ENCODE assay signal across 15 mouse cellular contexts in the genomic region with DNA sequence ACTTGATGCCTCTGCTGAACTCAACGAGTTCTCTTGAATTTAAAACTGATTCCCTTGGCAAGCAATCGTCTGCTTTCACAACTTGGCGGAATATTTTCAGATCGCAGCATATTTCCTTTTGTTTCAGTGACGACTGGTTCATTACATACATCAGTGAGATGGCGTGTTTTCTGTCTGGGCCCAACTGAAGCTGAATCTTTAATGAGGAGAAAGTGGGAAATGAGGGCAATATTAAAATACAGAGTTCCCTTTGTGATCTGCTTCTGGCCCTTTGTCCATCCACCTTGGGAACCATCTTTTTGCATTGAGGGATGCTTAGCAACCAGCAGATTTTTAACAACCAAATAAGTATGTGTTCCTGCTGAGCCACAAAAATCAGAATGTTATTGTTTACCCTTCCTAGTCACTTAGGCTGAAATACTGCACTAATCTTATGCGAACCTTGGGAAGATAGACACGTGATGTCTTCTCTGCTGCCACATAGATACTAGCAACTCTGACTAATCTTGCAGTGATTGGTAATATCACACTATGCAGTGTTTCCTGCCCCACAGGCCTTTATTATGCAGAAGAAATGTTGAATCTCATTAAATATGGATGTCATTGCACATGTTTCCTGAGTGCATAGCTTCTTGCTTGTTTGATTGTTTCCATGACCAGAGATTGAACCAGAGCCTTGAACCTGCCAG.
DNase-seq lines count a peak whose midpoint lies in the region; ATAC-seq and TF ChIP-seq lines count a peak whose summit lies in the region.
"Had no signal": no experiment of that assay in that cellular context is flagged by ENCODE, and none has a peak within 500 bp of the region (broad histone marks: within the 10 kb centered on the region; RNA-seq: fewer than 3 reads in every experiment).

No protein-coding gene starts in this region.

- TF ChIP-seq EP300 in MEL (IDR thresholded peaks at IDR 0.05; ENCODE audit: low read depth in 1 of 2, low read length in 2 of 2) = no peak

- intact Hi-C loops in gastrocnemius, postnatal 14 days (cut with DNase I; ENCODE audit: low total_unique reads) = no loop called here
- intact Hi-C loops in left cerebral cortex, postnatal 36 days (cut with DNase I) = no loop called here
- intact Hi-C loops in left cerebral cortex, postnatal 14 days (cut with DNase I) = no loop called here

- peak; percentile 69 for ATAC-seq in frontal cortex, adult (ENCODE audit: low TSS enrichment)
- ATAC-seq in forebrain, embryonic 16.5 days = peak; percentile 82
- ATAC-seq in midbrain, embryonic 14.5 days (ENCODE audit: low FRiP score, low TSS enrichment) = peak; percentile 78

- peak overlapping the region; percentile 9; the same call in 1 of the 2 replicates for H3K4me2 ChIP-seq in forebrain, embryonic 16.5 days (ENCODE audit: low read length)
- H3K4me2 ChIP-seq in midbrain, embryonic 14.5 days (ENCODE audit: low read length) = no peak overlapping the region
- H3K4me2 ChIP-seq: heart, embryonic 12.5 days had no signal

- WGBS in forebrain, embryonic 16.5 days = 24% methylated on average over 8 of the region's 8 CpGs
- 47% methylated on average over 8 of the region's 8 CpGs for WGBS in midbrain, embryonic 14.5 days

- no peaks in the 10 kb centered on the region for H3K27me3 ChIP-seq in MEL (ENCODE audit: control insufficient read depth in 1 of 2, insufficient read depth in 2 of 2, low read length in 2 of 2)
- H3K27me3 ChIP-seq in forebrain, embryonic 16.5 days (replicated peaks; ENCODE audit: control insufficient read depth, insufficient read depth, low read length) = no peaks in the 10 kb centered on the region
- H3K27me3 ChIP-seq in midbrain, embryonic 14.5 days (ENCODE audit: control insufficient read depth, insufficient read depth, low read length) = no peaks in the 10 kb centered on the region
- H3K27me3 ChIP-seq: heart, embryonic 12.5 days had no signal

- no peak overlapping the region for H3K4me3 ChIP-seq in MEL (ENCODE audit: control insufficient read depth in 1 of 2, insufficient read depth in 1 of 2, low read depth in 2 of 2, low read length in 2 of 2)
- H3K4me3 ChIP-seq in forebrain, embryonic 16.5 days (replicated peaks; ENCODE audit: low read length) = no peak overlapping the region
- H3K4me3 ChIP-seq in midbrain, embryonic 14.5 days (replicated peaks; ENCODE audit: low read depth, low read length) = no peak overlapping the region
- H3K4me3 ChIP-seq: erythroblast, embryonic 14.5 days; gastrocnemius, adult 2 months; heart, embryonic 12.5 days; limb, embryonic 10.5 days had no signal

- H3K36me3 ChIP-seq in MEL (ENCODE audit: control insufficient read depth in 1 of 2, insufficient read depth in 2 of 2, low read length in 2 of 2) = no peaks in the 10 kb centered on the region
- no peaks in the 10 kb centered on the region for H3K36me3 ChIP-seq in forebrain, embryonic 16.5 days (ENCODE audit: control insufficient read depth, insufficient read depth)
- no peaks in the 10 kb centered on the region for H3K36me3 ChIP-seq in midbrain, embryonic 14.5 days (ENCODE audit: control insufficient read depth, insufficient read depth, low read length)
- H3K36me3 ChIP-seq: heart, embryonic 12.5 days; limb, embryonic 10.5 days had no signal

- H3K27ac ChIP-seq in MEL (ENCODE audit: control insufficient read depth, low read depth, low read length) = no peak overlapping the region
- H3K27ac ChIP-seq in forebrain, embryonic 16.5 days (ENCODE audit: low read length) = peak overlapping the region; percentile 65
- H3K27ac ChIP-seq in midbrain, embryonic 14.5 days (replicated peaks; ENCODE audit: low read depth, low read length) = peak overlapping the region; percentile 60; the same call in 1 of the 2 replicates
- H3K27ac ChIP-seq: gastrocnemius, adult 2 months; limb, embryonic 10.5 days; liver, embryonic 14.5 days had no signal

- no peak for DNase-seq in frontal cortex, postnatal 10 days (ENCODE audit: low spot score in 2 of 2)
- DNase-seq in MEL (ENCODE audit: low read depth, low spot score) = no peak
- peak; percentile 49 for DNase-seq in midbrain, embryonic 14.5 days
- no peak for DNase-seq in gastrocnemius, postnatal 14 days
- no peak for DNase-seq in left cerebral cortex, postnatal 36 days (ENCODE audit: low spot score in 2 of 2)
- no peak for DNase-seq in left cerebral cortex, postnatal 14 days (ENCODE audit: low spot score in 2 of 2)
- DNase-seq: gastrocnemius, adult 2 months; kidney, adult 2 months; kidney, postnatal 36 days had no signal

- H3K79me2 ChIP-seq in MEL (ENCODE audit: control insufficient read depth, insufficient read depth, low read length, poor library complexity) = no peaks in the 10 kb centered on the region

- no peak for TF ChIP-seq RAD21 in MEL (IDR thresholded peaks at IDR 0.05; ENCODE audit: low read depth, low read length)

- H3K4me1 ChIP-seq in MEL (ENCODE audit: control insufficient read depth in 1 of 2, insufficient read depth in 2 of 2, low read length in 2 of 2) = no peaks in the 10 kb centered on the region
- H3K4me1 ChIP-seq in forebrain, embryonic 16.5 days (replicated peaks; ENCODE audit: control insufficient read depth, insufficient read depth, low read length) = peaks cover 10% of the 10 kb centered on the region
- peaks cover 9% of the 10 kb centered on the region for H3K4me1 ChIP-seq in midbrain, embryonic 14.5 days (ENCODE audit: control insufficient read depth, insufficient read depth, low read length)
- H3K4me1 ChIP-seq: heart, embryonic 12.5 days; limb, embryonic 10.5 days had no signal

- TF ChIP-seq POLR2A in MEL (IDR thresholded peaks at IDR 0.05; ENCODE audit: control insufficient read depth in 1 of 2, insufficient read depth in 1 of 2, low read depth in 1 of 2, low read length in 2 of 2, poor library complexity in 1 of 2) = no peak

- no peak for TF ChIP-seq CTCF in MEL (IDR thresholded peaks at IDR 0.05 in 2 of 3, conservative IDR thresholded peaks at IDR 0.05 in 1 of 3; ENCODE audit: control insufficient read depth in 1 of 3, insufficient read depth in 1 of 3, low read depth in 2 of 3, low read length in 3 of 3, poor library complexity in 1 of 3, severe bottlenecking in 1 of 3)

- H3K9me3 ChIP-seq in MEL (replicated peaks; ENCODE audit: insufficient read depth, low read length) = no peaks in the 10 kb centered on the region
- H3K9me3 ChIP-seq in forebrain, embryonic 16.5 days (ENCODE audit: control insufficient read depth, low read length) = no peaks in the 10 kb centered on the region
- H3K9me3 ChIP-seq in midbrain, embryonic 14.5 days (ENCODE audit: control insufficient read depth, low read length) = no peaks in the 10 kb centered on the region
- H3K9me3 ChIP-seq: heart, embryonic 12.5 days; limb, embryonic 10.5 days had no signal

- no peak overlapping the region for H3K9ac ChIP-seq in MEL (ENCODE audit: control insufficient read depth, low read depth, low read length, poor library complexity, severe bottlenecking)
- H3K9ac ChIP-seq in forebrain, embryonic 16.5 days (replicated peaks; ENCODE audit: low read depth, low read length) = no peak overlapping the region
- H3K9ac ChIP-seq in midbrain, embryonic 14.5 days (replicated peaks; ENCODE audit: low read length) = no peak overlapping the region
- H3K9ac ChIP-seq: heart, embryonic 12.5 days; liver, embryonic 14.5 days had no signal

TF ChIP-seq in MEL, 35 proteins besides CTCF, POLR2A, EP300 and RAD21:
- TF ChIP-seq USF1 (IDR thresholded peaks at IDR 0.05; ENCODE audit: low read depth, low read length) (peak; percentile 28; the same call in 1 of the 2 replicates), MYB (IDR thresholded peaks at IDR 0.05; ENCODE audit: low read depth, low read length) (no peak), BHLHE40 (IDR thresholded peaks at IDR 0.05; ENCODE audit: borderline replicate concordance, low read depth, low read length) (0 out of 2 replicates have a peak, but pooled peaks have one; percentile 10)
